Mouse (Mus musculus): ENCODE data around the gene Malsu1. TPM values are rescaled to one million over a fixed set of nuclear protein-coding genes. Genes with fewer than 3 reads are reported as not detected.

Malsu1 gene
- polyA plus RNA-seq, 1 experiment from 2014 or later, result 79.3 TPM

DNA sequence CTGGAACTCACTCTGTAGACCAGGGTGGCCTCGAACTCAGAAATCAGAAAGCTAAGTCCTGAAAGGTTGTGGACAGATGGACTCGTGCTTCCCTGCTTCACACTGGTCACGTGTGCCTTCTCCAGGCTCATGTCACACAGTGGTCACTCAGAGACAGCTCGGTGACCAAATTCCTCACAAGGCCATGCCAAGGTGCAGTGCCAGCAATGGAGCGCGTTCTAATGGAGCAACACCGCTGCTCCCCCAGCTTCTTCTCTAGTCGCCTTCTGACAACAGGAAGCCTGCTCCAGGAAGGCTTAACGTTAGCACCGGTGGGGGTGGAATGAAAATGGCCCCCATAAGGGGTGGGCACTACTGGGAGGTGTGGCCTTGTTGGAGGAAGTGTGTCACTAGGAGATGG lies 21.4 kb downstream of the Malsu1 start:
- DNase-seq (ENCODE audit: low spot score), result no peak
- WGBS, result 94% methylated on average over 10 of the region's 10 CpGs
- H3K36me3 ChIP-seq, result peaks cover 100% of the 10 kb centered on the region
- no peak overlapping the region for H3K4me3 ChIP-seq
- no peaks in the 10 kb centered on the region for H3K4me1 ChIP-seq (replicated peaks)
- no peaks in the 10 kb centered on the region for H3K27me3 ChIP-seq (ENCODE audit: insufficient read depth, poor library complexity, severe bottlenecking)
- no peaks in the 10 kb centered on the region for H3K9me3 ChIP-seq
- no peak overlapping the region for H3K27ac ChIP-seq

GRCm38 (mm10) chr6:49096421-49096820 lies 22.8 kb downstream of the Malsu1 start:
- H3K4me3 ChIP-seq, result no peak overlapping the region
- peaks cover 100% of the 10 kb centered on the region for H3K36me3 ChIP-seq
- no peaks in the 10 kb centered on the region for H3K27me3 ChIP-seq (ENCODE audit: insufficient read depth, poor library complexity, severe bottlenecking)
- no peak for DNase-seq (ENCODE audit: low spot score)
- 94% methylated on average over 7 of the region's 7 CpGs for WGBS
- H3K9me3 ChIP-seq, result no peaks in the 10 kb centered on the region
- no peak overlapping the region for H3K27ac ChIP-seq
- no peaks in the 10 kb centered on the region for H3K4me1 ChIP-seq (replicated peaks)

DNA sequence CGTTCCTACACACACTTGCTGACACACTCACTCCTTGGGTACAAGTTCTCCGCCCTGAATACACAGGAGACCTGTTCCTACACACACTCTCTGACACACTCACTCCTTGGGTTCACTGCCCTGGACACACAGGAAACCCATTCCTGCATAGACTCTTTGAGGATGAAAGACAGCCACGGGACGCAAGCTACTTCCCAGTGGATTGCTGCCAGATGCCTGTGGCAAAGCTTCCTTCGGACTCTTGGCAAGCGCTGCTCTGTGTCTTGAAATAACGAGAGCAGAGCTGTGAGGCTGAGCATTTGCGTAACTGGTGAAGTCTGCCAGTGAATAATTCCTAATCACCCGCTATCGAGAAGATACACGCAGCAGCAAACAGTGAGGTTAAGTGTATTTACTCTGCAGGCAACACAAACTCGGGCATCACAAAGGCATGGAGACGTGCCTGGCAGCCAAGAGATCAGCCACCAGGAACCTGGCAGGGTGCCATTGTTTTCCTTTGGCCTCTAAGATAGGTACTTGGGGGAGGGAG lies 23.4 kb downstream of the Malsu1 start:
- no peaks in the 10 kb centered on the region for H3K27me3 ChIP-seq (ENCODE audit: insufficient read depth, poor library complexity, severe bottlenecking)
- H3K4me1 ChIP-seq (replicated peaks), result no peaks in the 10 kb centered on the region
- H3K4me3 ChIP-seq, result no peak overlapping the region
- DNase-seq (ENCODE audit: low spot score), result no peak
- no peak overlapping the region for H3K27ac ChIP-seq
- WGBS, result 77% methylated on average over 13 of the region's 13 CpGs
- H3K36me3 ChIP-seq, result peaks cover 99% of the 10 kb centered on the region
- H3K9me3 ChIP-seq, result no peaks in the 10 kb centered on the region

DNA sequence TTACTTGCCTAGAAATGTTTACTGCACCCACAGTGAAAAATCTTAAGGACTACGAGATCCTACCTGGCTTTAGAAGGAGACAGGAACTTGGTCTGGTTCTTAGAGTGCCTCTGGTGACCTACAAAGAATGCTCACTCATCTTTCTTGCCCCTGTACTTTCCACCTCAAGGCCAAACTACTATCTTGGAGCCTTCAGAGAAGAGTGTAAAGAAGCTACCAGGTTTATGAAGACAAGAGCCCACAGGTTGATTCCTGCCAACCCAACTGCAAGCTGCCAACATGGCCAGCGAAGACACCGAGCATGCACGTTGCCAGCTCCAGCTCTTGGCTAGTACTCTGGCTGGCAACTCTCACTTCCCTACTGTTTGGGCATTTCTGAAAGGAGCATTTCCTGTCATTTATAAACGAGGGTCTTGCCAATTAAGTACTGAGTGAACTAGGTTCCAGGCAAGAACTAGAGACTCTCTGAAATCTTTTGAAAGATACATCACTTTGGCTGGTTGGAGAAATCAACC lies 24.1 kb downstream of the Malsu1 start:
- Histone ChIP-seq H3K27me3 (ENCODE audit: insufficient read depth, poor library complexity, severe bottlenecking) (no peaks in the 10 kb centered on the region), H3K4me1 (replicated peaks) (no peaks in the 10 kb centered on the region), H3K27ac (no peak overlapping the region), H3K9me3 (no peaks in the 10 kb centered on the region), H3K4me3 (no peak overlapping the region), H3K36me3 (peaks cover 99% of the 10 kb centered on the region)
- 92% methylated on average over 5 of the region's 5 CpGs for WGBS
- DNase-seq (ENCODE audit: low spot score), result no peak

DNA sequence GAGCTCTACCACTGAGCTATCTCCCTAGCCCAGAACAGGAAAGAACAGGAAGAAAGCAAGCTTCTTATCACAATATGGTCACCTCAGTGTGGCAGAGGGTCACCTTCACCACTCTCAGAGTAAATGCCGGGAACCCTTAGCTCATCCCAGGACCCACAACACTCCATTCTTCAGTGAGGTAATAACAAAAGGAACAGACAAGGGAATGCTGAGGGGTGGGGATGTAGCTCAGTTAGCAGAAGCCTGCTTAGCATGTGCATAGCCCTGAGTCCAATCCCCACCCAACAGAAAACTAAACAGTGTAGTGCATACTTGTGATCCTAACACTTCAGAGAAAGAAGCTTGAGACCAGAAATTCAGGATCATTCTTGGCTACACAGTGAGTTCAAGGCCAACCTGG lies 25.5 kb downstream of the Malsu1 start:
- no peaks in the 10 kb centered on the region for H3K4me1 ChIP-seq (replicated peaks)
- H3K27ac ChIP-seq, result no peak overlapping the region
- no peak for DNase-seq (ENCODE audit: low spot score)
- H3K4me3 ChIP-seq, result no peak overlapping the region
- no peaks in the 10 kb centered on the region for H3K9me3 ChIP-seq
- peaks cover 99% of the 10 kb centered on the region for H3K36me3 ChIP-seq
- H3K27me3 ChIP-seq (ENCODE audit: insufficient read depth, poor library complexity, severe bottlenecking), result no peaks in the 10 kb centered on the region
- 94% methylated on average over 1 of the region's 1 CpGs for WGBS

DNA sequence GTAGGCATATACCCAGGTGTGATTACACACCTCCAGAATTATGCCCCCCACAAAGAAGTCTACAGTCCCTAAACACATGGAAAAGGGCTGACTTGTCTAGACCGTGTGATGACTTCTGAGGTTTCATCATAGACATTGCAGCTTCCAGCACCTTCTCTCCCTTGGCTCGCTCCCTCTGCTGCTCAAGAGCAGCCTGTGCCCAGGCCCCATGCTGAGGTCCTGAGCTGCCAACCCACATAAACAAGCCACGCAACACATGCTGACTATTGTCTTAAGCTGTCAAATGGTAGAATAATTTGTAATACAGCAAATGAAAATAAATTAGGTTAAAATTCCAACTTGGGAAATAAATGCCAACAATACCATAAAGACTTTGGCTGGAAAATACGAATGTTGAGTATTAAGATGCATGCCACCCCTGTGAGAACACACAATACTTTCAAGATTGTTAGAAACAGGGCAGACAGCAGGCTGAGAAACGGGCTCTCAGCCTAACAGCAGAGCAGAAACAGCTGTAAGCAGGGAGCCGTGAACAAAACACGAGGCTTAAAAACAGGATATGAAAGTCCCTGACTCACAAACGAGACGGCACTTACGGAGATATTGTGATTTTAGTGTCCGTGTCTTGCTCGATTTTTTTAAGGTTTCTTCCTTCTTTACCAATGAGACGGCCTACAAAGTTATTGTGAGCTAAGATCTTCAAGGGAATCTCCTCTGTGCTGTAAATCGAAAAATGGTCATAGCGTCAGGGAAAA lies 33.3 kb downstream of the Malsu1 start:
- Histone ChIP-seq H3K27ac (no peak overlapping the region), H3K27me3 (ENCODE audit: insufficient read depth, poor library complexity, severe bottlenecking) (no peaks in the 10 kb centered on the region), H3K9me3 (no peaks in the 10 kb centered on the region), H3K4me1 (replicated peaks) (no peaks in the 10 kb centered on the region), H3K4me3 (no peak overlapping the region), H3K36me3 (peaks cover 99% of the 10 kb centered on the region)
- no peak for DNase-seq (ENCODE audit: low spot score)
- 93% methylated on average over 15 of the region's 15 CpGs for WGBS

GRCm38 (mm10) chr6:49109196-49109595 lies 35.6 kb downstream of the Malsu1 start:
- WGBS, result 93% methylated on average over 2 of the region's 2 CpGs
- DNase-seq (ENCODE audit: low spot score), result no peak

DNA sequence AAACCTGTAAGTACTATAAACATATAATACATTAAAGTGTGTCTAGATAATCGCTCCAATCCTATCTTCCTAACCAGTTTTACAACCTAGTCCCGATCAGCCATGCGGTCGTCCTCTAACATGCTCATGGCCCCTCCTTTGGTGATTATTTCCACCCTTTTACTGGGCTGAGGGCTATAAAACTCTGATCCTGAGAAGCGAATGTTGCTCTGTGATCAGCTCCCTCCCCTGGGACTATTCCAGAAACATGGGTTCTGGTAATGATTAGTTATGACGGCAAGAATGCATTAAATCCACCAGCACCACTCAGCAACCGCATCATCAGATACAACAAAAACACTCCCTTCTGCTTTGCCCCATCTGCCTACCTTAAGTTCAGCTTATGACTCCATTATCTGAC lies 40.3 kb downstream of the Malsu1 start:
- no peaks in the 10 kb centered on the region for H3K27me3 ChIP-seq (ENCODE audit: insufficient read depth, poor library complexity, severe bottlenecking)
- H3K36me3 ChIP-seq, result peaks cover 93% of the 10 kb centered on the region
- no peaks in the 10 kb centered on the region for H3K9me3 ChIP-seq
- H3K4me1 ChIP-seq (replicated peaks), result no peaks in the 10 kb centered on the region
- H3K27ac ChIP-seq, result no peak overlapping the region
- DNase-seq (ENCODE audit: low spot score), result no peak
- H3K4me3 ChIP-seq, result no peak overlapping the region
- 91% methylated on average over 7 of the region's 7 CpGs for WGBS

More at GRCm38 (mm10) chr6:49109196-49109595, 35.6 kb downstream of the Malsu1 start:
- H3K4me3 ChIP-seq, result no peak overlapping the region
- H3K36me3 ChIP-seq, result peaks cover 95% of the 10 kb centered on the region
- H3K9me3 ChIP-seq, result no peaks in the 10 kb centered on the region
- H3K4me1 ChIP-seq (replicated peaks), result no peaks in the 10 kb centered on the region
- no peaks in the 10 kb centered on the region for H3K27me3 ChIP-seq (ENCODE audit: insufficient read depth, poor library complexity, severe bottlenecking)
- H3K27ac ChIP-seq, result no peak overlapping the region

GRCm38 (mm10) chr6:49114457-49114856 lies 40.9 kb downstream of the Malsu1 start:
- 94% methylated on average over 6 of the region's 6 CpGs for WGBS
- Histone ChIP-seq H3K36me3 (peaks cover 89% of the 10 kb centered on the region), H3K9me3 (no peaks in the 10 kb centered on the region), H3K27me3 (ENCODE audit: insufficient read depth, poor library complexity, severe bottlenecking) (no peaks in the 10 kb centered on the region), H3K4me1 (replicated peaks) (no peaks in the 10 kb centered on the region), H3K27ac (no peak overlapping the region), H3K4me3 (no peak overlapping the region)
- DNase-seq (ENCODE audit: low spot score), result no peak

DNA sequence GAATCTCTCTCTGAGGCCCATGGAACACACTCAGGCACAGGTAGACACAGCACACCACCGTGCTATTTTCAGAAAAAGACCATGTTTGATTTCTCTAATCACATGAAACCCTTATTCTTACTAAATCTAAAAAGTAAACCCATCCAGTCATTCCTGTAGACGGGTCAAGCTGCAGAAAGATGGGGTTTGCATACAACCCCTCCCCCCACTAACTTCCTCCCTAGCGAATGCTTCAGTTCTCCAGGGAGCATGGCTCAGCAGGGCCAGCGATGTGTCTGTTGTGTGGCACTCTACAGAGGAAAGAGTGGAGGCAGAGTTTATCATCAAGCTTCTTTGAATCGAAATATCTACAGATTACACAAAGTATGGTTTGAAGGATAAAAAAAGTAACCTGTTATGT lies 42.0 kb downstream of the Malsu1 start:
- H3K27ac ChIP-seq, result no peak overlapping the region
- no peaks in the 10 kb centered on the region for H3K27me3 ChIP-seq (ENCODE audit: insufficient read depth, poor library complexity, severe bottlenecking)
- DNase-seq (ENCODE audit: low spot score), result no peak
- no peaks in the 10 kb centered on the region for H3K4me1 ChIP-seq (replicated peaks)
- no peaks in the 10 kb centered on the region for H3K9me3 ChIP-seq
- H3K36me3 ChIP-seq, result peaks cover 83% of the 10 kb centered on the region
- no peak overlapping the region for H3K4me3 ChIP-seq
- WGBS, result 85% methylated on average over 5 of the region's 5 CpGs

DNA sequence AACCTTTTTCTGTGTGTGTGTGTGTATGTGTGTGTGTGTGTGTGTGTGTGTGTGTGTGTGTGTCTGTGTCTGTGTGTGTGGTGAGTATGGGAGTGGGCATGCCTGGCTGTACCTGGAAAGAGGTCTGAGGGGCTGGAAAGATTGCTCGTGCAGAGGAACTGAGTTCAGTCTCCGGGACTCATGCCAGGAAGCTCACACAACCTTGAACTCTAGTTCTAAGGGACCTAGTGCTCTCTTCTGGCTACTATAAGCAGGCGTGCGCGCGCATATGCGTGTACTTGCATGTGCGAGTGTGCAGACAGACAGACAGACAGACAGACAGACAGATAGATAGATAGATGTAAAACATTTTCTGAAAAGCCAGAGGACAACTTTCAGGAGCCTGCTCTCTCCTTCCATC lies 42.6 kb downstream of the Malsu1 start:
- H3K36me3 ChIP-seq, result peaks cover 80% of the 10 kb centered on the region
- H3K27ac ChIP-seq, result no peak overlapping the region

GRCm38 (mm10) chr6:49118446-49118845 lies 44.9 kb downstream of the Malsu1 start:
- Histone ChIP-seq H3K27me3 (ENCODE audit: insufficient read depth, poor library complexity, severe bottlenecking) (no peaks in the 10 kb centered on the region), H3K4me1 (replicated peaks) (no peaks in the 10 kb centered on the region), H3K36me3 (peaks cover 78% of the 10 kb centered on the region), H3K27ac (no peak overlapping the region), H3K4me3 (no peak overlapping the region), H3K9me3 (no peaks in the 10 kb centered on the region)
- no peak for DNase-seq (ENCODE audit: low spot score)
- WGBS, result 86% methylated on average over 8 of the region's 8 CpGs

More for the DNA sequence above, 42.6 kb downstream of the Malsu1 start:
- no peaks in the 10 kb centered on the region for H3K9me3 ChIP-seq
- H3K4me1 ChIP-seq (replicated peaks), result no peaks in the 10 kb centered on the region
- H3K4me3 ChIP-seq, result no peak overlapping the region
- DNase-seq (ENCODE audit: low spot score), result no peak
- no peaks in the 10 kb centered on the region for H3K27me3 ChIP-seq (ENCODE audit: insufficient read depth, poor library complexity, severe bottlenecking)
- WGBS, result 95% methylated on average over 8 of the region's 8 CpGs

GRCm38 (mm10) chr6:49119462-49120135 lies 46.0 kb downstream of the Malsu1 start:
- Histone ChIP-seq H3K27ac (no peak overlapping the region), H3K4me3 (no peak overlapping the region), H3K36me3 (peaks cover 75% of the 10 kb centered on the region), H3K9me3 (no peaks in the 10 kb centered on the region), H3K27me3 (ENCODE audit: insufficient read depth, poor library complexity, severe bottlenecking) (no peaks in the 10 kb centered on the region), H3K4me1 (replicated peaks) (no peaks in the 10 kb centered on the region)
- DNase-seq (ENCODE audit: low spot score), result no peak
- WGBS, result 83% methylated on average over 1 of the region's 1 CpGs

Measured in hindbrain, embryonic 10.5 days (tissue).